Mouse (Mus musculus) neutrophil, adult 65 days (primary cell): ENCODE data around the gene Trmt2b. TPM values are rescaled to one million over a fixed set of nuclear protein-coding genes. Genes with fewer than 3 reads are reported as not detected.

Experiments
- total RNA-seq: library from RNA; stranded (reverse); gene quantifications from 2 replicates; pipeline ENCODE4 v1.2.4, GENCODE M21; 2023

Trmt2b gene
- total RNA-seq: 12.1 and 13.7 TPM in 2 replicates

DNA sequence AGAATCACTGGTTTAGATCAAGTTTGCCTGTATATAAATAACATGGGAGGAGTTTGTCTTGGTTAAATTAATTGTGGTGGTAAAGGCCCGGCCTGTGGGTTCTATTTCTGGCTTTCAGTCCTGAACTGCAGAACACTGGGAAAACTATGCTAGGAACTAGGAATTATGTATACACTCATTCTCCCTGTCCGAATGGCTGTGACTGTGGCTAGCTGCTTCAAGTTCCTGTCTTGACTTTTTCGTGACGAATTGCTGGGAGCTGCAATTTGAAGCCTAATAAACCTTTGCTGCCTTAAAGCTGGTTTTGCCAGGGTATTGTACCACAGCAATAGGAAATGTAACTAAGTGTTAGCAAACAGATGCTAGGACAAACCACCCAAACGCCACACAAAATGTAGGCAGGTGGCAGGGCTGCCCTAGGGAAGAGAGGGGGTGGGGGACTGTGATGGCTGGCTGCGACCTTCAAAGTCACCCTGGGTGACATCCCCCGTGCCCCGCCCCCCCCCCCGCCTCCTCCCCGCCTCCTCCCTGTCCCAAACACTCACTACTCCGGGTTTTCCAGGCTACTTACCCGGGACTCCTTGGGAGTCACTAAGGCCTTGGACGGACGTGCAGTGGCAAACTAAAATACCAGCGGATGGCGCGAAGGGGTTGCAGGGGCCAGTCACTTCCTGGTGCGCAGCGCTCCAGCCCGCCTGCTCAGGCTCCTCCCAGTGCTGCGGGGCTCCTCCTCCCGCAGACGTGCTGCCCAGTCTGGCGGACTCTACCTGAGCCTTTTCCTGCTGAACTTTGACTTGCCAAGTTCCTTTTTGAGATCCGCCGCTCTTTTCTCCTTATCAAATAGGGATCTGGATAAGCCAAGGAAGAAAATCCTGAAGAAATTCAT, at the start of gene Trmt2b:
TSS of gene Trmt2b (minus strand) at position 710 of the 886 bp plus-strand sequence.

DNA sequence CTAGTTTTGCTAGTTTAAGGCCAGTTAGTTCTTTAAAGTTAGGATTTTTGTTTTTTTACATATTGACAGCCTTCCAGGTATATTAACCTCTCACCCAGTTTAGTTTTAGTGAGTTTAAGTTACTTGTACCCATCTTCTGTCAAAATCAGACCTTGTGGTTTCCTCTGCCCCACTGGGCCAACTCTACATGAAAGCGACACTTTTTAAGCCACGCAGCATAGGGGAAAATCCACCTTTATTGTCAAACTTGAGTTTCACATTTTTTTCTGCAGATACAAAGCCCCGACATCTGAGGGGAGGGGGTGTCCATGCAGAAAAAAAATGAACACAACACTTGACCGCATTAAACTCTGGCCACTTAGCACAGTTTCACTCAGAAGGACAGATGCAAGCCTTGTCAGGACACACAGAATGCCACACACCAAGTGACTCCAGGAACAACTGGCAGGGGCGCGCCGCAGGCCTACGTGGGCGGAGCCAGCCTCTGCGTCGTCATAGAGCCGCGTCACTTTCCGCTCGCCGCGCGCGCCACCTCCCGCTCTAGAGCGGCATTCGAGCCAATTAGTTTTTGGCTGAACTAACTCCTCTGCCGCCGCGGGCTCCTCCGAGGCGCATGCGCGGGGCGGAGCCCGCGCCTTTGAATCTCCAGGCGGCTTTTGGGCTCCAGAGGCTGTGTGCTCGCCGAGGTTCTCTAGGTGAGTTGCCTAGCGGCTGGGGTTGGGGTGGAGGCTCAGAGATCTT, 30.9 kb upstream of the Trmt2b start, which contains the start of gene Cenpi:
TSS of gene Cenpi (plus strand) at position 551 of the 741 bp plus-strand sequence.

DNA sequence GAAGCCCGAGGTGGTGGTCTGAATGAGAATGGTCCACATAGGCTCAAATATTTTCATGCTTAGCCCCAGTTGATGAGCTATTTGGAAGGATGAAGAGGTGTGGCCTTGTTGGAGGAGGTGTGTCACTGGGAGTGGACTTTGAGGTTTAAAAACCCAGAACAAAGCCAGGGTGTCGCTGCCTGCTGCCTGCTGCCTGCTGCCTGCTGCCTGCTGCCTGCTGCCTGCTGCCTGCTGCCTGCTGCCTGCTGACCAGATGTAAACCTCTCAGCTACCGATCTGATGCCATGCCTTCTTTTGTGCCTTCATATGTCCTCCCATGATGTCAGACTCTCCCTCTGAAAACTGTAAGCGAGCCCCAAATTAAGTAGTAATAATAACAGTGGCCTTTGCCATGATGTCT, 54.9 kb downstream of the Trmt2b start, which contains the start of gene Nox1:
TSS of gene Nox1 (minus strand) at position 101 of the 400 bp plus-strand sequence.

DNA sequence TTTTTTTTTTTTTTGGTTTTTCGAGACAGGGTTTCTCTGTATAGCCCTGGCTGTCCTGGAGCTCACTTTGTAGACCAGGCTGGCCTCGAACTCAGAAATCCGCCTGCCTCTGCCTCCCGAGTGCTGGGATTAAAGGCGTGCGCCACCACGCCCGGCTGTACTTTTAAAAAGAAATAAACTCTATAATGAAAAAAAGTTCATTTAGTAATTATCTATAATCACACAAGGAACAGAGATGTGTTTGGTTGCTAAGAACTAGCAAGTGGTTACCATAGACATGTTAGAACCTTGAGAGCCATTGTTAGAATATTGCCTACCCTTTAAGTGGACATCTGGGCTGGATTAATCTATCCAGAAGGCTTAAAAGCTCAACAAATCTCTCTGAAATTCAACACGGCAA, 89.6 kb downstream of the Trmt2b start, which contains the start of gene Arl13a:
TSS of gene Arl13a (plus strand) at position 301 of the 400 bp plus-strand sequence.

Other genes with a start within 250 kb of the Trmt2b start
- 15.8 and 18.8 TPM in 2 replicates for gene Cstf2, start 217.8 kb downstream of the Trmt2b start, total RNA-seq
- gene Xkrx, start 114.9 kb downstream of the Trmt2b start, total RNA-seq: 0.32 and 0.47 TPM in 2 replicates
- gene Arl13a, start 89.5 kb downstream of the Trmt2b start, total RNA-seq: not detected in 2 replicates
- not detected in 2 replicates for gene Nox1, start 55.0 kb downstream of the Trmt2b start, total RNA-seq
- not detected in 2 replicates for gene Tmem35a, start 18.2 kb upstream of the Trmt2b start, total RNA-seq
- 11.2 and 12.3 TPM in 2 replicates for gene Cenpi, start 31.1 kb upstream of the Trmt2b start, total RNA-seq
- 0.19 and 0.25 TPM in 2 replicates for gene Drp2, start 127.6 kb upstream of the Trmt2b start, total RNA-seq
- gene Taf7l, start 199.5 kb upstream of the Trmt2b start, total RNA-seq: not detected in 2 replicates